Mouse (Mus musculus) neural tube, embryonic 13.5 days (tissue): ENCODE measurements around the gene Creg2. TPM values are rescaled to one million over a fixed set of nuclear protein-coding genes. Genes with fewer than 3 reads are reported as not detected.

ENCODE experiments used
- ATAC-seq: fragments of 200-750 bp; cut with Nextera tagmentation; 2 replicates; pipeline ENCODE4 v1.8.0; 2017; ENCODE audit warnings: low read depth, mild to moderate bottlenecking, moderate TSS enrichment, moderate library complexity
- H3K27ac ChIP-seq: fragments of 300-500 bp; sonication (generic); replicated peaks from 2 replicates; pipeline ENCODE4 v1.5.1; 2015; ENCODE audit warnings: moderate library complexity, mild to moderate bottlenecking, inconsistent platforms
- H3K27me3 ChIP-seq: fragments of 300-500 bp; sonication (generic); 2 replicates; pipeline ENCODE4 v1.6.1; 2015; ENCODE audit warnings: mild to moderate bottlenecking, inconsistent platforms
- H3K36me3 ChIP-seq: fragments of 300-500 bp; sonication (generic); 2 replicates; pipeline ENCODE4 v1.6.1; 2015; ENCODE audit warnings: mild to moderate bottlenecking, inconsistent platforms
- H3K4me1 ChIP-seq: fragments of 300-500 bp; sonication (generic); replicated peaks from 2 replicates; pipeline ENCODE4 v1.6.1; 2015; ENCODE audit warnings: inconsistent platforms
- H3K4me2 ChIP-seq: fragments of 300-500 bp; sonication (generic); 2 replicates; pipeline ENCODE4 v1.6.1; 2015; ENCODE audit warnings: inconsistent platforms, mild to moderate bottlenecking, moderate library complexity
- H3K4me3 ChIP-seq: fragments of 300-500 bp; sonication (generic); 2 replicates; pipeline ENCODE4 v1.5.1; 2015; ENCODE audit warnings: mild to moderate bottlenecking, inconsistent platforms
- H3K9ac ChIP-seq: fragments of 300-500 bp; sonication (generic); 2 replicates; pipeline ENCODE4 v1.6.1; 2015; ENCODE audit warnings: moderate library complexity, mild to moderate bottlenecking, inconsistent platforms
- H3K9me3 ChIP-seq: fragments of 300-500 bp; sonication (generic); 2 replicates; pipeline ENCODE4 v1.6.1; 2016; ENCODE audit warnings: inconsistent platforms
- WGBS: fragments of 180-500 bp; shearing (Covaris S2); methylation state at CpG from one replicate; pipeline ENCODE4 v1.1.7; 2015; 5-methylcytosine and 5-hydroxymethylcytosine counted together
- polyA plus RNA-seq: library from polyadenylated mRNA; unstranded; fragments of >200 nt; fragmentation: Nextera tagmentation; extraction: Ambion mirVana; gene quantifications from 2 replicates; pipeline ENCODE4 v1.2.1, GENCODE M21; 2015

The Creg2 gene
- polyA plus RNA-seq, 1 experiment from 2014 or later, result 4.9 TPM

GRCm38 (mm10) chr1:39585416-39585815 is 65.9 kb downstream of the Creg2 start:
- no peak overlapping the region for H3K4me2 ChIP-seq
- WGBS, result 84% methylated on average over 9 of the region's 9 CpGs
- no peak for ATAC-seq

DNA sequence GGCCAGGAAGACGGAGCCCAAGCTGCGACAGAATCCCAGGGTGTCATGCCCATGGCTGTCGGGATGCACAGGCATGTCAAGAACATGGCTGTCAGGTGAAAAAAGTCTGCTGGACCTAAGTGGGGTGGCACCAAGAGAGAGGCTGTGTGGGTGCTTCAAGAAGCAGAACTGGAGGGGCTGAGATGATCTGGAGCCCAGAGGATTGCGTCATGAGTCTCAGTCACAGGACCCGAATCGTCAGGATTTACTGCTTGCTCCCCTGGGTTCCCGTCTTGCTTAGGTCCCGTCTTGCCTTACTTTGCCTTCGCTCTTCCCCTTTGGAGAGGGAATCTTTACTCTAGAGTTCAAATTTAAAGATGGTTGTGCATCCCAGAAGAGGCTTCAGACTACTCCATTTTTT is 68.1 kb downstream of the Creg2 start:
- Histone ChIP-seq H3K4me1 (no peaks in the 10 kb centered on the region), H3K4me3 (no peak overlapping the region), H3K9me3 (no peaks in the 10 kb centered on the region), H3K9ac (no peak overlapping the region), H3K27ac (no peak overlapping the region), H3K4me2 (no peak overlapping the region), H3K36me3 (no peaks in the 10 kb centered on the region), H3K27me3 (no peaks in the 10 kb centered on the region)
- WGBS, result 88% methylated on average over 9 of the region's 9 CpGs
- no peak for ATAC-seq

More at GRCm38 (mm10) chr1:39585416-39585815, 65.9 kb downstream of the Creg2 start:
- no peaks in the 10 kb centered on the region for H3K36me3 ChIP-seq
- H3K9ac ChIP-seq, result no peak overlapping the region
- H3K27ac ChIP-seq, result no peak overlapping the region
- no peaks in the 10 kb centered on the region for H3K4me1 ChIP-seq
- H3K9me3 ChIP-seq, result no peaks in the 10 kb centered on the region
- no peak overlapping the region for H3K4me3 ChIP-seq
- H3K27me3 ChIP-seq, result no peaks in the 10 kb centered on the region

GRCm38 (mm10) chr1:39581215-39581614 is 70.1 kb downstream of the Creg2 start:
- Histone ChIP-seq H3K9ac (no peak overlapping the region), H3K4me2 (no peak overlapping the region), H3K27ac (no peak overlapping the region), H3K4me1 (peaks cover 5% of the 10 kb centered on the region; the same call in 1 of the 2 replicates), H3K27me3 (no peaks in the 10 kb centered on the region), H3K4me3 (no peak overlapping the region), H3K36me3 (no peaks in the 10 kb centered on the region), H3K9me3 (no peaks in the 10 kb centered on the region)
- ATAC-seq, result no peak
- 81% methylated on average over 2 of the region's 3 CpGs for WGBS

- no peak overlapping the region for H3K27ac ChIP-seq
- H3K9ac ChIP-seq, result no peak overlapping the region
- H3K9me3 ChIP-seq, result no peaks in the 10 kb centered on the region
- no peak overlapping the region for H3K4me3 ChIP-seq
- H3K4me1 ChIP-seq, result peaks cover 23% of the 10 kb centered on the region
- H3K36me3 ChIP-seq, result no peaks in the 10 kb centered on the region
- no peaks in the 10 kb centered on the region for H3K27me3 ChIP-seq
- ATAC-seq, result no peak
- 86% methylated on average over 6 of the region's 6 CpGs for WGBS
- H3K4me2 ChIP-seq, result no peak overlapping the region
Measured at GRCm38 (mm10) chr1:39579139-39579538, 72.1 kb downstream of the Creg2 start.

DNA sequence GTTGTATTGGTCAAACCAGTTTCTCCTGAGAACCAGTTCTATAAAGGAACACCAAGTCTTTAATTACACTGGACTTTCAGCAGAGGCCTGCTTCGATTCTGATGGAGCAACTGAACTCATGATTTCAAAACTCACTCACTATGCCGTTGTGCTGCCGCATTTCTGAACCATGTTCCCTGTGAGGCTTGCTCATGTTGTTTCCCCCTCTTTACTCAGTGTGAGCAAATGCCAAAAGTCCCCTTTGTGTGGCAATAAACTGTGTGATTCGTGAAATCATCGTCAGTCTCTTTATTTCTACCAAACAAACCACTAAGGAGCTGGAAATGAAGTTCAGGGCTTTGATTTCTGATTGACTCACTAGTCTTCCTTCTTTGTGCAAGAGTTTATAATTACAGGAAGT is 72.8 kb downstream of the Creg2 start:
- ATAC-seq, result no peak
- no peaks in the 10 kb centered on the region for H3K36me3 ChIP-seq
- H3K27ac ChIP-seq, result no peak overlapping the region
- peaks cover 23% of the 10 kb centered on the region for H3K4me1 ChIP-seq
- H3K4me2 ChIP-seq, result no peak overlapping the region
- H3K9ac ChIP-seq, result no peak overlapping the region
- no peaks in the 10 kb centered on the region for H3K27me3 ChIP-seq
- no peaks in the 10 kb centered on the region for H3K9me3 ChIP-seq
- H3K4me3 ChIP-seq, result no peak overlapping the region
- WGBS, result 90% methylated on average over 5 of the region's 5 CpGs

DNA sequence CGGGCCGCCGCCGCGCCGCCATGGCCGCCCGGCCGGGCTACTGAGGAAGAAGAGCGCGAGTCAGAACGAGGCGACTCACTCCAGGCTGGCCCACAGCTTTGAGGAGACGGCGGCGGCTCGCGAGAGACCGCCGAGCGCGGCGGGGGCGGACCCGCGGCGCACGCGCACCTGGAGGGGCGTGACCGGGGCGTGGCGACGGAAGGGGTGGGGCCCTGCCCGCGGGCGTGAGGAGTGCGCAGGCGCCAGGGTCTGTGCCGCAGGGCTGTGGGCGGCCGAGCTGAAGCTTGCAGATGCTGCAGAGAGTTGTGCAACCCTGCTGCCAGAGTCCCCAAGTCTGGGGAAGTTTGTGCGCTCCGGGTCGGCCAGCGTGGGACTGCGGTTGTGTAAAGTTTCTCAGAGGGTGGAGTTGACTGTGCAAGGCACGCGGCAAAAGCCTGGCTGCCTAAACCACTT is 74.0 kb downstream of the Creg2 start, which contains the start of gene Rnf149:
Gene Rnf149, minus strand, starts transcription at position 153 of the 453 bp plus-strand sequence.
- no peaks in the 10 kb centered on the region for H3K9me3 ChIP-seq
- under 1% methylated on average over 48 of the region's 49 CpGs for WGBS
- H3K27ac ChIP-seq, result peak within 1 kb of the TSS; percentile 99
- H3K4me3 ChIP-seq, result peak within 1 kb of the TSS; percentile 68
- peak within 1 kb of the TSS; percentile 96 for H3K9ac ChIP-seq
- no peaks in the 10 kb centered on the region for H3K36me3 ChIP-seq
- H3K4me2 ChIP-seq, result peak within 1 kb of the TSS; percentile 80
- peaks cover 23% of the 10 kb centered on the region for H3K4me1 ChIP-seq
- H3K27me3 ChIP-seq, result no peaks in the 10 kb centered on the region
- peak; percentile 96 for ATAC-seq

- Histone ChIP-seq H3K27me3 (no peaks in the 10 kb centered on the region), H3K27ac (peak overlapping the region; percentile 99), H3K36me3 (no peaks in the 10 kb centered on the region), H3K4me1 (peaks cover 25% of the 10 kb centered on the region), H3K4me3 (peak overlapping the region; percentile 68), H3K4me2 (peak overlapping the region; percentile 80), H3K9me3 (no peaks in the 10 kb centered on the region), H3K9ac (peak overlapping the region; percentile 96)
- under 1% methylated on average over 85 of the region's 88 CpGs for WGBS
- peak; percentile 88 for ATAC-seq
Measured at GRCm38 (mm10) chr1:39576431-39577243, 74.6 kb downstream of the Creg2 start.

- Histone ChIP-seq H3K4me3 (peak overlapping the region; percentile 68), H3K27ac (0 out of 2 replicates have a peak overlapping the region, but pooled peaks have one; percentile 10), H3K9ac (peak overlapping the region; percentile 96), H3K4me2 (peak overlapping the region; percentile 80), H3K4me1 (peaks cover 30% of the 10 kb centered on the region), H3K27me3 (no peaks in the 10 kb centered on the region), H3K9me3 (no peaks in the 10 kb centered on the region), H3K36me3 (no peaks in the 10 kb centered on the region)
- ATAC-seq, result no peak
- 18% methylated on average over 8 of the region's 8 CpGs for WGBS
Measured at GRCm38 (mm10) chr1:39575778-39576375, 75.4 kb downstream of the Creg2 start.

- no peaks in the 10 kb centered on the region for H3K27me3 ChIP-seq
Measured at GRCm38 (mm10) chr1:39573890-39574289, 77.4 kb downstream of the Creg2 start.

DNA sequence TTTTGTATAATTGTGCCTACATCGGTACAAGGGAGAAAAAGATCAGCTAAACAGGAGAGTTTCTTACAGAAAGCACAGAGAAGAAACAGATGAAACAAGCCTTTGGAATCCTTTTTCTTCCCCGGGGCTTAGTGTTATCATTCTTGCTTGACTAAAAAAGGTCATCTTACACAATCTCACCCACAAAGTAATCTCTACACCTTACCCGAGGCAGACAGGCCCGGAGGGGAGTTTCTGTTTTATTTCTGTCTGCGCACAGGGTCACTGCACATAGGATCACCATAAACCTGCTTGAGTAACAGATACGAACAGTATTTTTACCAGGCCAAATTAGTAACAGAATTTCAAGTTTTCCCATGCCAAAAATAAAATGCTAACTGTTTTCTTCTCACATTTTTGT is 79.6 kb downstream of the Creg2 start:
- Histone ChIP-seq H3K4me1 (peaks cover 25% of the 10 kb centered on the region), H3K9ac (no peak overlapping the region), H3K9me3 (no peaks in the 10 kb centered on the region), H3K4me3 (no peak overlapping the region), H3K36me3 (peaks cover 3% of the 10 kb centered on the region; the same call in 1 of the 2 replicates), H3K27me3 (no peaks in the 10 kb centered on the region), H3K4me2 (no peak overlapping the region), H3K27ac (no peak overlapping the region)
- WGBS, result 72% methylated on average over 6 of the region's 6 CpGs
- ATAC-seq, result no peak

More at GRCm38 (mm10) chr1:39573890-39574289, 77.4 kb downstream of the Creg2 start:
- no peak overlapping the region for H3K4me2 ChIP-seq
- H3K9me3 ChIP-seq, result no peaks in the 10 kb centered on the region
- H3K9ac ChIP-seq, result no peak overlapping the region
- H3K27ac ChIP-seq, result no peak overlapping the region
- peaks cover 30% of the 10 kb centered on the region for H3K4me1 ChIP-seq
- 90% methylated on average over 7 of the region's 7 CpGs for WGBS
- H3K4me3 ChIP-seq, result no peak overlapping the region
- peaks cover 3% of the 10 kb centered on the region; the same call in 1 of the 2 replicates for H3K36me3 ChIP-seq
- ATAC-seq, result no peak
